Mouse (Mus musculus) liver, adult 2 months (tissue): ENCODE results near the gene Xylt1. TPM values are rescaled to one million over a fixed set of nuclear protein-coding genes. Genes with fewer than 3 reads are reported as not detected.

Experiments used
- DNase-seq: peaks from one replicate; pipeline ENCODE4 v3.0.0-alpha.2; 2011; ENCODE audit warnings: low read depth, low spot score; ENCODE audit errors: extremely low read depth
- H3K27ac ChIP-seq: fragments of 200-500 bp; replicated peaks from 2 replicates; pipeline ENCODE4 v1.5.1; 2012; ENCODE audit warnings: low read depth, mild to moderate bottlenecking, control low read depth, inconsistent platforms, low read length; ENCODE audit not compliant: insufficient read depth
- H3K27me3 ChIP-seq: fragments of 200-500 bp; 2 replicates; pipeline ENCODE4 v1.6.1; 2012; ENCODE audit warnings: mild to moderate bottlenecking, moderate library complexity, low read length, inconsistent platforms; ENCODE audit not compliant: control insufficient read depth, insufficient read depth
- H3K36me3 ChIP-seq: fragments of 200-500 bp; 2 replicates; pipeline ENCODE4 v1.6.1; 2012; ENCODE audit warnings: low read length, inconsistent platforms; ENCODE audit not compliant: control insufficient read depth, insufficient read depth
- H3K4me1 ChIP-seq: fragments of 200-500 bp; 2 replicates; pipeline ENCODE4 v1.6.1; 2011; ENCODE audit warnings: low read length; ENCODE audit not compliant: control insufficient read depth, insufficient read depth
- H3K4me3 ChIP-seq: fragments of 200-500 bp; 2 replicates; pipeline ENCODE4 v1.5.1; 2011; ENCODE audit warnings: low read depth, mild to moderate bottlenecking, control low read depth, low read length, moderate library complexity; ENCODE audit not compliant: insufficient read depth
- H3K79me2 ChIP-seq: fragments of 200-500 bp; 2 replicates; pipeline ENCODE4 v1.6.1; 2012; ENCODE audit warnings: inconsistent platforms, mild to moderate bottlenecking, low read length, moderate library complexity; ENCODE audit not compliant: control insufficient read depth, insufficient read depth
- H3K9ac ChIP-seq: fragments of 200-500 bp; 2 replicates; pipeline ENCODE4 v1.6.1; 2012; ENCODE audit warnings: low read depth, mild to moderate bottlenecking, control low read depth, inconsistent platforms, low read length
- CTCF ChIP-seq: fragments of 200-500 bp; IDR thresholded peaks from 2 replicates; pipeline ENCODE4 v1.5.1; 2011; ENCODE audit warnings: low read depth, low read length, control low read depth
- POLR2A ChIP-seq: fragments of 200-500 bp; IDR thresholded peaks from 2 replicates; pipeline ENCODE4 v1.6.1; 2011; ENCODE audit warnings: low read length, control low read depth; ENCODE audit not compliant: insufficient read depth; ENCODE audit errors: extremely low read depth
- WGBS: fragments of 180-500 bp; shearing (Covaris S2); methylation state at CpG from one replicate; pipeline ENCODE4 v1.1.7; 2018; 5-methylcytosine and 5-hydroxymethylcytosine counted together
- polyA plus RNA-seq: library from polyadenylated mRNA; depleted of rRNA; stranded (reverse); fragments of >200 nt; gene quantifications from 2 replicates; pipeline ENCODE4 v1.2.3, GENCODE M21; 2012
- total RNA-seq: library from RNA; depleted of rRNA; stranded (reverse); fragments of >200 nt; gene quantifications from 2 replicates; pipeline ENCODE4 v1.2.3, GENCODE M21; 2014

Xylt1 gene
- total and polyA plus RNA-seq, 2 experiments: 0.09 to 0.18 TPM

DNA sequence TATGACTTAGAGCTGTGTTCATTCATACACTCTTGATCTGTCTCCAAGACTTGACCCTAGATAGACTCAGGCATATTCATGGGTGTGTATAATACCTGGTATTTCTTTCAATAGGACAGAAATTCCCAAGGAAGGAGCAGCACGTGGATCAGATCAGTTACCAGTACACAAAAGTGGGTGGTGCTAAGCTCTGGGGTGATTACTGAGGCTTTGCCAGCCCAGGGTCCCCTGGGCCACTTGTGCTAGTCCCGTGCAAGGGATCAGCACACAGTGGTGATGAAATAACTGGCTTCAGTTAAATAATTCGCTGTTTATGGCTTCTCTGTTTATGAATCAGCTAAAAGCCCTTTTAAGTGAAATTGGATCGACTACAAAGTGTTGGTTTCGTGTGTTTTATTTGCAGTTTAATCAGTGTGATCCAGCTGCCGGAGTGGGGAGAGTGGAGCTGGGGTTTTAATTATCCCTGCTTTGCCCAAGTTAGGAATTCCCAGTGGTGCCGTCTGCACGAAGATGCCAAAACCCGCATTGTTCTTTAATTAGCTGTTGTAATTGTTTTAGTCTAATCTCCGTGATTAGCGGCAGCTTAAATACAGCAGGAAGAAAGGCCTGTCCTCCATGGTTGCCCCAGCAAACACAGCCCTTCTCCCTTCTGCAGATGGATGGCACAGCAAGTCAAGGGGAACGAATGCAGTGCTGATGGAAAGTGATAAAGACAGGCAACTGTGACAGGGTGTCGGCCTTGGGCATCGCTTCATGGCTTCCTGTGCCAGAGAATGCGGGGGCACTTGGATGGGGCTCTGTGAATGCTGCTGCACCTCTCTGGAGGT lies 120.8 kb downstream of the Xylt1 start:
- Histone ChIP-seq H3K27ac (no peak overlapping the region), H3K36me3 (no peaks in the 10 kb centered on the region), H3K4me1 (no peaks in the 10 kb centered on the region), H3K9ac (no peak overlapping the region), H3K27me3 (no peaks in the 10 kb centered on the region), H3K79me2 (no peaks in the 10 kb centered on the region), H3K4me3 (no peak overlapping the region)
- DNase-seq: no peak
- no peak for TF ChIP-seq CTCF
- no peak for TF ChIP-seq POLR2A
- 81% methylated on average over 15 of the region's 15 CpGs for WGBS

DNA sequence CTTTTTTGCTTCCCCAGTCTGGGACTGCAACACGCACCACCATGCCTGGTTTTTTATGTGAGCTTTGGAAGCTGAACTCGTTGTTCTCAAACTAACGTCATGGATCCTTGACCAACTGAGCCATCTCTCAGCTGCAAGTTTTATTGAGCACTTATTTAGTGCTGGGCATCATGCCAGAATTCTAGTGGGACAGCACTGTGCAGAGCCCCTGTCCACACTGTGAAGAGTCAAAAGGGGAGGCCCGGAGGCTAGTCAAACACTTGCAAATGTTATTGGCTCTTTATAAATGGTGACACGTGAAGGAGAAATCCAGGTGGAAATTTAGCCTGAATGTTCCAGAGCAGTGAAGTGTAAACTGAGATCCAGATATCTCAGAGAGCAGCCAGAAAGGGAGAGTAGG lies 121.6 kb downstream of the Xylt1 start:
- Histone ChIP-seq H3K79me2 (no peaks in the 10 kb centered on the region), H3K27ac (no peak overlapping the region), H3K36me3 (no peaks in the 10 kb centered on the region), H3K4me1 (no peaks in the 10 kb centered on the region), H3K4me3 (no peak overlapping the region), H3K27me3 (no peaks in the 10 kb centered on the region), H3K9ac (no peak overlapping the region)
- no peak for DNase-seq
- 95% methylated on average over 5 of the region's 5 CpGs for WGBS
- TF ChIP-seq POLR2A (no peak), CTCF (no peak)

DNA sequence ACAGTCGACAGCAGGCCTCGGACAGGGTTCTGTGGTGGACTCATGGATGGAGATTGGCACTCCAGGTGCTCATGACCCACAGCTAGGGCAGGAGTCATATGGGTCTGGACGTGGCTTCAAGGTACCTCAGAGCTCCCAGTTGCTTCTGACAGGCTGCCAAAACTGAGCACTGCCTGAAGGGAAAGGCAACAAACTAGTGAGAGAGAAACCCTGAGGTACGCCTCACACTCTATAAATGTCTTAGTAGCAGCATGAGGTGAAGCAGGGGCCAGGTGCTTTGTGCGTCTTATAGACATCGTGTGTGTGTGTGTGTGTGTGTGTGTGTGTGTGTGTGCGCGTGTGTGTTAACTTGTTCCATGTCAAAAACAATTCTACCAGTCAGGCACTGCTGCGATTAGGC lies 122.9 kb downstream of the Xylt1 start:
- Histone ChIP-seq H3K36me3 (no peaks in the 10 kb centered on the region), H3K27ac (no peak overlapping the region), H3K79me2 (no peaks in the 10 kb centered on the region), H3K4me3 (no peak overlapping the region), H3K4me1 (no peaks in the 10 kb centered on the region), H3K9ac (no peak overlapping the region), H3K27me3 (no peaks in the 10 kb centered on the region)
- 86% methylated on average over 9 of the region's 9 CpGs for WGBS
- no peak for DNase-seq
- no peak for TF ChIP-seq POLR2A
- TF ChIP-seq CTCF: no peak

DNA sequence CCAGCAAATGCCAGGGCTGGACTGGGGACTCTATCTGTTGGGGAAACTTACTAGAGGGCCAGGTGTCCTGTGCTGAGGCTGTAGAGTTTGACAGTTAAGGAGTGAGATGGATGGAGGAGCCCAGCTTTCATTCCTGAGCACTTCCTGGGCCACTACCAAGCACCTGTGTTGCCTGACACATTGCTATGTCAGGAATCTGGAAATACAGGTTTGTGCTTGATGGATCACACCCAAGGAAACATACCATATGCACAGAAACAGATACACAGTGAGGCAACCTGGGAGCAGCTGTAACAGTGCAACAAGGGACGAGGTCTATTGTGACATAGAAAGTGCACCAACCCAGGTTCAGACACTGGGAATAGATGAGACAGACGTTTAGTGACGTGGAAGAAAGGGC lies 125.0 kb downstream of the Xylt1 start:
- TF ChIP-seq CTCF: no peak
- TF ChIP-seq POLR2A: no peak

DNA sequence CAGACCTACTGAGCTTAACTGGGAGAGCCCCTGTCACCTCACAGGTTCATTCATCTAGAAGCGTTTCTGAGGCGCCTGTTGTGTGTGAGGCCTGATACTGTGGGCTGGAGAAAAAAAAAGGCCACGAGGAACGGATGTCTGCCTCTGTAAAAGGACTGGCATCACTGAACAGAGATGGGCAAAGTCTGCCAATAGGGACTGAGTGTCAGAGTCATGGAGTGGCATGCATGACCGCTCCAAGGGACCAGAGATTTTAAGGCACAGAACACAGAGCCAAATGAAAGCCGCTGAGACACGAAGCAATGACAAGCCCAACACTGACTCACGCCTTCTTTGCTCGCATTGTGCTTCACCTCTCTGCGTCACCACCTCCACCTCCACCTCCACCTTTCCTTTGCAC lies 126.6 kb downstream of the Xylt1 start:
- 89% methylated on average over 10 of the region's 10 CpGs for WGBS
- Histone ChIP-seq H3K36me3 (no peaks in the 10 kb centered on the region), H3K9ac (no peak overlapping the region), H3K4me1 (no peaks in the 10 kb centered on the region), H3K4me3 (no peak overlapping the region), H3K27ac (no peak overlapping the region), H3K27me3 (no peaks in the 10 kb centered on the region), H3K79me2 (no peaks in the 10 kb centered on the region)
- TF ChIP-seq CTCF (no peak), POLR2A (no peak)
- DNase-seq: no peak

More for the DNA sequence above, 125.0 kb downstream of the Xylt1 start:
- Histone ChIP-seq H3K4me3 (no peak overlapping the region), H3K27me3 (no peaks in the 10 kb centered on the region), H3K36me3 (no peaks in the 10 kb centered on the region), H3K79me2 (no peaks in the 10 kb centered on the region), H3K9ac (no peak overlapping the region), H3K4me1 (no peaks in the 10 kb centered on the region), H3K27ac (no peak overlapping the region)
- 78% methylated on average over 3 of the region's 3 CpGs for WGBS
- no peak for DNase-seq

DNA sequence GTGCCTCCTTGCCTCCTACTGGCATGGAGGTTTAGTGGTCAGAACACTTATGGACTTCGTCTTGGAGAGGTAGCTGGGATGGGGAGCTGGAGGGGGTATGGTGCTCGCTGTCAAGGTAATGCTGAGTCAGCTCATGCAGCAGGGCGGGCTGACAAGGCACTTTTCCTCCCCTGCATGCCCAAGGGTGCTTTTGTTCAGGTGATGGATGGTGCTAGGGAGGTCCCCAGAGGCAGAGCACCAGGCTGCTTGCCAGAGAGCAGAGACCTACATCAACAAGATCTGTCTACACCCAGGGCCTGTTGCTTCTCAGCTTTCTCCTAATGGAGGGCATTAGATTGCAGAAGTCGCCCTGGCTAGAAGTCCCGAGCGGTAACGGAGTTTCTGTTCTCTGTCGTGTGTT lies 127.3 kb downstream of the Xylt1 start:
- Histone ChIP-seq H3K4me3 (no peak overlapping the region), H3K9ac (no peak overlapping the region), H3K27ac (no peak overlapping the region), H3K36me3 (no peaks in the 10 kb centered on the region), H3K79me2 (no peaks in the 10 kb centered on the region), H3K4me1 (no peaks in the 10 kb centered on the region), H3K27me3 (no peaks in the 10 kb centered on the region)
- DNase-seq: no peak
- no peak for TF ChIP-seq CTCF
- no peak for TF ChIP-seq POLR2A
- 75% methylated on average over 8 of the region's 8 CpGs for WGBS
